Comparison of ENCODE assay signal across 8 mouse cellular contexts in genomic region chrX:95445141-95445540, GRCm38 (mm10). TPM values are rescaled to one million over a fixed set of nuclear protein-coding genes. Genes with fewer than 3 reads are reported as not detected.
DNase-seq lines count a peak whose midpoint lies in the region; ATAC-seq and TF ChIP-seq lines count a peak whose summit lies in the region.

No protein-coding gene starts in this region.

- no peak for TF ChIP-seq CTCF in G1E (IDR thresholded peaks at IDR 0.05; ENCODE audit: low read depth, low read length)

- peaks cover 28% of the 10 kb centered on the region for H3K4me1 ChIP-seq in heart, embryonic 13.5 days
- peaks cover 13% of the 10 kb centered on the region for H3K4me1 ChIP-seq in G1E (ENCODE audit: insufficient read depth, low read depth, low read length)
- peaks cover 14% of the 10 kb centered on the region for H3K4me1 ChIP-seq in forebrain, embryonic 16.5 days (replicated peaks; ENCODE audit: control insufficient read depth, insufficient read depth, low read length)
- no peaks in the 10 kb centered on the region for H3K4me1 ChIP-seq in liver, embryonic 16.5 days (ENCODE audit: control insufficient read depth, low read depth, low read length)

- H3K4me2 ChIP-seq in heart, embryonic 13.5 days, result peak overlapping the region; percentile 70
- peak overlapping the region; percentile 64 for H3K4me2 ChIP-seq in forebrain, embryonic 16.5 days (ENCODE audit: low read length)
- H3K4me2 ChIP-seq in liver, embryonic 16.5 days (ENCODE audit: low read depth, low read length), result peak overlapping the region; percentile 67

- no peak for DNase-seq in heart, adult 11 months
- peak; percentile 1 for DNase-seq in G1E (ENCODE audit: low spot score)
- no peak for DNase-seq in gastrocnemius, postnatal 10 days
- no peak for DNase-seq in gastrocnemius, adult 18-20 months (ENCODE audit: low spot score)

- H3K9ac ChIP-seq in heart, embryonic 13.5 days, result peak overlapping the region; percentile 74
- H3K9ac ChIP-seq in forebrain, embryonic 16.5 days (replicated peaks; ENCODE audit: low read depth, low read length), result peak overlapping the region; percentile 75; the same call in 1 of the 2 replicates
- peak overlapping the region; percentile 45; the same call in 1 of the 2 replicates for H3K9ac ChIP-seq in liver, embryonic 16.5 days (ENCODE audit: low read depth, low read length)

- H3K36me3 ChIP-seq in heart, embryonic 13.5 days, result no peaks in the 10 kb centered on the region
- no peaks in the 10 kb centered on the region for H3K36me3 ChIP-seq in G1E (replicated peaks)
- no peaks in the 10 kb centered on the region for H3K36me3 ChIP-seq in forebrain, embryonic 16.5 days (ENCODE audit: control insufficient read depth, insufficient read depth)
- H3K36me3 ChIP-seq in liver, embryonic 16.5 days (ENCODE audit: control insufficient read depth, insufficient read depth), result no peaks in the 10 kb centered on the region

- H3K4me3 ChIP-seq in heart, embryonic 13.5 days, result peak overlapping the region; percentile 66
- peak overlapping the region; percentile 76 for H3K4me3 ChIP-seq in G1E (ENCODE audit: low read depth, low read length)
- H3K4me3 ChIP-seq in forebrain, embryonic 16.5 days (replicated peaks; ENCODE audit: low read length), result peak overlapping the region; percentile 67
- peak overlapping the region; percentile 69 for H3K4me3 ChIP-seq in liver, embryonic 16.5 days (ENCODE audit: low read depth, low read length)

- no peak for ATAC-seq in heart, embryonic 13.5 days (ENCODE audit: extremely low read depth, insufficient number of reproducible peaks, low FRiP score, low TSS enrichment)
- ATAC-seq in G1E (ENCODE audit: extremely low read depth, insufficient number of reproducible peaks, low FRiP score, poor library complexity, severe bottlenecking), result no peak
- ATAC-seq in forebrain, embryonic 16.5 days, result no peak
- ATAC-seq in liver, embryonic 16.5 days (ENCODE audit: low read depth), result peak; percentile 2; the same call in 1 of the 2 replicates
- ATAC-seq in megakaryocyte-erythroid progenitor cell, adult 5-6 weeks (replicated peaks; ENCODE audit: low FRiP score, low TSS enrichment, poor library complexity, severe bottlenecking), result no peak

- H3K27ac ChIP-seq in heart, embryonic 13.5 days (replicated peaks), result peak overlapping the region; percentile 88
- no peak overlapping the region for H3K27ac ChIP-seq in forebrain, embryonic 16.5 days (ENCODE audit: low read length)
- H3K27ac ChIP-seq in liver, embryonic 16.5 days (ENCODE audit: low read length), result no peak overlapping the region; the same call in 1 of the 2 replicates

- no peaks in the 10 kb centered on the region for H3K27me3 ChIP-seq in heart, embryonic 13.5 days (replicated peaks)
- no peaks in the 10 kb centered on the region for H3K27me3 ChIP-seq in G1E (ENCODE audit: insufficient read depth, low read length)
- H3K27me3 ChIP-seq in forebrain, embryonic 16.5 days (replicated peaks; ENCODE audit: control insufficient read depth, insufficient read depth, low read length), result no peaks in the 10 kb centered on the region
- H3K27me3 ChIP-seq in liver, embryonic 16.5 days (ENCODE audit: control insufficient read depth, insufficient read depth, low read depth, low read length), result no peaks in the 10 kb centered on the region

- no peaks in the 10 kb centered on the region for H3K9me3 ChIP-seq in heart, embryonic 13.5 days
- H3K9me3 ChIP-seq in G1E (replicated peaks), result no peaks in the 10 kb centered on the region
- no peaks in the 10 kb centered on the region for H3K9me3 ChIP-seq in forebrain, embryonic 16.5 days (ENCODE audit: control insufficient read depth, low read length)
- no peaks in the 10 kb centered on the region for H3K9me3 ChIP-seq in liver, embryonic 16.5 days (replicated peaks; ENCODE audit: control insufficient read depth, low read length)

- 38% methylated on average over 3 of the region's 3 CpGs for WGBS in heart, embryonic 13.5 days
- WGBS in forebrain, embryonic 16.5 days, result 35% methylated on average over 3 of the region's 3 CpGs
- WGBS in liver, embryonic 16.5 days (ENCODE audit: insufficient replicate concordance), result 33% methylated on average over 3 of the region's 3 CpGs

RNA-seq across cellular contexts. Expression of gene Amer1, which starts 0.5 kb away (rescaled TPM):
- 6.5 and 7.3 TPM in 2 replicates for polyA plus RNA-seq in heart, embryonic 13.5 days (2015; fragmentation: Nextera tagmentation; extraction: Ambion mirVana)
- total RNA-seq in G1E (2014; fragmentation: Nextera tagmentation) (5.1 and 5.6 TPM in 2 replicates), G1E (2017) (5.7 and 6.9 TPM in 2 replicates)
- 0.39 and 0.61 TPM in 2 replicates for polyA plus RNA-seq in G1E (2012)
- 12.3 and 12.7 TPM in 2 replicates for polyA plus RNA-seq in forebrain, embryonic 16.5 days (2015; fragmentation: Nextera tagmentation; extraction: Ambion mirVana)
- 1.4 and 1.7 TPM in 2 replicates for polyA plus RNA-seq in liver, embryonic 16.5 days (2015; fragmentation: Nextera tagmentation; extraction: Ambion mirVana)
- total RNA-seq in megakaryocyte-erythroid progenitor cell, adult 5-6 weeks (2014; fragmentation: Nextera tagmentation), result 9.5 and 9.6 TPM in 2 replicates
- total RNA-seq in megakaryocyte-erythroid progenitor cell, adult 5-6 weeks (2017), result 6.2 and 10.1 TPM in 2 replicates
- total RNA-seq in gastrocnemius, postnatal 10 days (2021), result 10 to 100 TPM in 1 of 2 experiments, 1 to 10 TPM in 1; 9.9 to 12.2 TPM
- total RNA-seq in gastrocnemius, adult 18-20 months (2021), result 1 to 10 TPM; 3.3 to 3.9 TPM
